Mouse (Mus musculus): ENCODE data around the gene Glis1. TPM values are rescaled to one million over a fixed set of nuclear protein-coding genes. Genes with fewer than 3 reads are reported as not detected.

Glis1 gene
- polyA plus RNA-seq (2012; ENCODE audit: low replicate concordance), result 0.48 and 0.74 TPM in 2 replicates

DNA sequence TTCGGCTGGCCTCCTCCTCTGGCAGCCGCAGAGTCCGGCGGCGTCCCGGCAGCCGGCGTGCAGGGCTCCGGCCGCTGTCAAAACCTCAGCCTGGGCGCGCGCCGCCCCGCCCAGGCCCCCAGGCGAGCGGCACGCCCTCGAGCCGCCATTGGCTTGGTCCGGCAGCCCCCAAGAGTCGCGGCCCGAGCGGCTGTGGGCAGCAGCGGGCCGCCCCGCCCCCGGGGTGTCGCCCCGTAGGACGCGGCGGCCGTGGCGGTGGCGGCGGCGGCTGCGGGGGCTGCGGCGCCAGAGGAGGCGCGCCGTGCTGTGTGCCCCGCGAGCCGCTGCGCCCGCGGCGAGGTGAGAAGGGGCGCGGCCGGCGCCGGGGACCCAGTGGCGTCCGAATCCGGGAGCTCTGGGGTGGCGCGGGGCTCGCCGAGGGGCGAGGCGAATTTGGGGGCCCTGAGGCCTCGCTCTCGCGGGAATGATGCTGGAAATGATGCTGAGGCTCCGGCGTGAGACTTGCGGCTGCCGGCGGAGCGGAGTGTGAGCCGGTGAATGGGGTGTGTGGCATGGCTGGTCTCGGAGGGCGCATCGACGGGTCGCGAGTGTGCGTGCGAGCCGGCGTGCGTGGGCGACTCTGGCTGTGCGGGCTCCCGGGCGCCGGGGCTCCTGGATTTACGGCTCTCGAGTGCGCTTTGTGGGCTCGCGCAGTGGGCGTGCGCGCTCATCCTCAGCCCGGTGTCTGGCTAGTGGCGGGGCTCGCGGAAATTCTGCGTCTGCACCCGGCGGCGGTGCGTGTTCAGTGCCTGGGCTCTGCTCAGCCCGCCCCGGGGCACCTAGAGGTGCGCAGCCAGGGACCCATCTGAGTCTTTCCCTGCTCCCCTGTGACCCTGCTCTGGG lies at the start of gene Glis1:
Gene Glis1 (plus strand): TSS at position 236 of the 882 bp plus-strand sequence.

GRCm38 (mm10) chr4:107684130-107684529 lies 249.7 kb downstream of the Glis1 start, which contains the start of gene Dmrtb1:
Gene Dmrtb1, minus strand, starts transcription at chr4:107684230.

Other genes with a start within 250 kb of the Glis1 start
- gene Ldlrad1, start 225.4 kb upstream of the Glis1 start, polyA plus RNA-seq (2012; ENCODE audit: low replicate concordance), result 0.29 TPM in 1 of 2 replicates, not detected in the other
- 6.1 and 8.5 TPM in 2 replicates for gene Lrrc42, start 181.1 kb upstream of the Glis1 start, polyA plus RNA-seq (2012; ENCODE audit: low replicate concordance)
- gene Hspb11, start 181.0 kb upstream of the Glis1 start, polyA plus RNA-seq (2012; ENCODE audit: low replicate concordance), result 3.9 and 5.1 TPM in 2 replicates
- gene Dio1, start 127.4 kb upstream of the Glis1 start, polyA plus RNA-seq (2012; ENCODE audit: low replicate concordance), result not detected in 2 replicates
- gene Yipf1, start 120.2 kb upstream of the Glis1 start, polyA plus RNA-seq (2012; ENCODE audit: low replicate concordance), result 12.3 and 18.1 TPM in 2 replicates
- gene Ndc1, start 66.8 kb upstream of the Glis1 start, polyA plus RNA-seq (2012; ENCODE audit: low replicate concordance), result 1.6 and 1.9 TPM in 2 replicates
- 1.8 and 3.5 TPM in 2 replicates for gene Dmrtb1, start 249.6 kb downstream of the Glis1 start, polyA plus RNA-seq (2012; ENCODE audit: low replicate concordance)

Data from hematopoietic multipotent progenitor cell, adult 10-12 weeks (in vitro differentiated cells).